Mouse (Mus musculus): ENCODE results near the gene Lrrc38. TPM values are rescaled to one million over a fixed set of nuclear protein-coding genes. Genes with fewer than 3 reads are reported as not detected.

Gene Lrrc38
- polyA plus RNA-seq, 1 experiment from 2014 or later: 0.31 TPM

- H3K4me3 ChIP-seq (ENCODE audit: low read depth, low read length): no peak overlapping the region
- H3K36me3 ChIP-seq (ENCODE audit: control insufficient read depth, insufficient read depth, low read length): no peaks in the 10 kb centered on the region
- H3K9ac ChIP-seq (replicated peaks; ENCODE audit: low read depth, low read length): no peak overlapping the region
- no peak overlapping the region for H3K27ac ChIP-seq (ENCODE audit: low read depth, low read length)
- H3K4me2 ChIP-seq (ENCODE audit: low read depth, low read length): peak overlapping the region; percentile 56; the same call in 1 of the 2 replicates
- peaks cover 6% of the 10 kb centered on the region for H3K4me1 ChIP-seq (ENCODE audit: control insufficient read depth, insufficient read depth, low read length)
- no peaks in the 10 kb centered on the region for H3K9me3 ChIP-seq (ENCODE audit: control insufficient read depth, low read length)
- 11% methylated on average over 8 of the region's 11 CpGs for WGBS
- peak; percentile 57; the same call in 1 of the 2 replicates for ATAC-seq (ENCODE audit: low read depth)
- no peaks in the 10 kb centered on the region for H3K27me3 ChIP-seq (ENCODE audit: control insufficient read depth, insufficient read depth, low read length)
These were observed 25.2 kb upstream of the Lrrc38 start for GRCm38 (mm10) chr4:143324176-143324924.

GRCm38 (mm10) chr4:143324925-143325624 is 24.5 kb upstream of the Lrrc38 start:
- Histone ChIP-seq H3K4me2 (ENCODE audit: low read depth, low read length) (peak overlapping the region; percentile 56), H3K4me1 (ENCODE audit: control insufficient read depth, insufficient read depth, low read length) (peaks cover 6% of the 10 kb centered on the region), H3K9ac (replicated peaks; ENCODE audit: low read depth, low read length) (no peak overlapping the region; the same call in 1 of the 2 replicates), H3K4me3 (ENCODE audit: low read depth, low read length) (peak overlapping the region; percentile 22; the same call in 1 of the 2 replicates), H3K9me3 (ENCODE audit: control insufficient read depth, low read length) (no peaks in the 10 kb centered on the region), H3K27ac (ENCODE audit: low read depth, low read length) (no peak overlapping the region), H3K36me3 (ENCODE audit: control insufficient read depth, insufficient read depth, low read length) (no peaks in the 10 kb centered on the region), H3K27me3 (ENCODE audit: control insufficient read depth, insufficient read depth, low read length) (no peaks in the 10 kb centered on the region)
- 6% methylated on average over 15 of the region's 15 CpGs for WGBS
- peak; percentile 68 for ATAC-seq (ENCODE audit: low read depth)

GRCm38 (mm10) chr4:143325625-143325941 is 24.0 kb upstream of the Lrrc38 start:
- H3K27me3 ChIP-seq (ENCODE audit: control insufficient read depth, insufficient read depth, low read length): no peaks in the 10 kb centered on the region
- H3K9me3 ChIP-seq (ENCODE audit: control insufficient read depth, low read length): no peaks in the 10 kb centered on the region
- peaks cover 6% of the 10 kb centered on the region for H3K4me1 ChIP-seq (ENCODE audit: control insufficient read depth, insufficient read depth, low read length)
- WGBS: under 1% methylated on average over 10 of the region's 10 CpGs
- H3K27ac ChIP-seq (ENCODE audit: low read depth, low read length): no peak overlapping the region
- no peaks in the 10 kb centered on the region for H3K36me3 ChIP-seq (ENCODE audit: control insufficient read depth, insufficient read depth, low read length)
- H3K4me3 ChIP-seq (ENCODE audit: low read depth, low read length): peak overlapping the region; percentile 22; the same call in 1 of the 2 replicates
- H3K9ac ChIP-seq (replicated peaks; ENCODE audit: low read depth, low read length): no peak overlapping the region
- peak; percentile 68; the same call in 1 of the 2 replicates for ATAC-seq (ENCODE audit: low read depth)
- H3K4me2 ChIP-seq (ENCODE audit: low read depth, low read length): peak overlapping the region; percentile 56

GRCm38 (mm10) chr4:143330566-143330965 is 19.0 kb upstream of the Lrrc38 start:
- Histone ChIP-seq H3K9me3 (ENCODE audit: control insufficient read depth, low read length) (no peaks in the 10 kb centered on the region), H3K36me3 (ENCODE audit: control insufficient read depth, insufficient read depth, low read length) (no peaks in the 10 kb centered on the region), H3K27me3 (ENCODE audit: control insufficient read depth, insufficient read depth, low read length) (no peaks in the 10 kb centered on the region), H3K4me2 (ENCODE audit: low read depth, low read length) (no peak overlapping the region), H3K4me3 (ENCODE audit: low read depth, low read length) (no peak overlapping the region), H3K4me1 (ENCODE audit: control insufficient read depth, insufficient read depth, low read length) (no peaks in the 10 kb centered on the region), H3K27ac (ENCODE audit: low read depth, low read length) (no peak overlapping the region), H3K9ac (replicated peaks; ENCODE audit: low read depth, low read length) (no peak overlapping the region)
- 51% methylated on average over 9 of the region's 9 CpGs for WGBS
- no peak for ATAC-seq (ENCODE audit: low read depth)

- Histone ChIP-seq H3K36me3 (ENCODE audit: control insufficient read depth, insufficient read depth, low read length) (no peaks in the 10 kb centered on the region), H3K27me3 (ENCODE audit: control insufficient read depth, insufficient read depth, low read length) (no peaks in the 10 kb centered on the region), H3K4me2 (ENCODE audit: low read depth, low read length) (no peak overlapping the region), H3K4me1 (ENCODE audit: control insufficient read depth, insufficient read depth, low read length) (no peaks in the 10 kb centered on the region), H3K27ac (ENCODE audit: low read depth, low read length) (no peak overlapping the region), H3K9ac (replicated peaks; ENCODE audit: low read depth, low read length) (no peak overlapping the region), H3K4me3 (ENCODE audit: low read depth, low read length) (no peak overlapping the region), H3K9me3 (ENCODE audit: control insufficient read depth, low read length) (no peaks in the 10 kb centered on the region)
- ATAC-seq (ENCODE audit: low read depth): no peak
- WGBS: 48% methylated on average over 1 of the region's 1 CpGs
These were observed 17.8 kb upstream of the Lrrc38 start for GRCm38 (mm10) chr4:143331787-143332186.

GRCm38 (mm10) chr4:143334145-143334544 is 15.4 kb upstream of the Lrrc38 start:
- H3K27ac ChIP-seq (ENCODE audit: low read depth, low read length): no peak overlapping the region
- no peak for ATAC-seq (ENCODE audit: low read depth)

GRCm38 (mm10) chr4:143334995-143335394 is 14.6 kb upstream of the Lrrc38 start:
- Histone ChIP-seq H3K4me3 (ENCODE audit: low read depth, low read length) (no peak overlapping the region), H3K9ac (replicated peaks; ENCODE audit: low read depth, low read length) (no peak overlapping the region), H3K9me3 (ENCODE audit: control insufficient read depth, low read length) (no peaks in the 10 kb centered on the region), H3K27me3 (ENCODE audit: control insufficient read depth, insufficient read depth, low read length) (no peaks in the 10 kb centered on the region), H3K4me2 (ENCODE audit: low read depth, low read length) (no peak overlapping the region), H3K4me1 (ENCODE audit: control insufficient read depth, insufficient read depth, low read length) (no peaks in the 10 kb centered on the region), H3K27ac (ENCODE audit: low read depth, low read length) (no peak overlapping the region), H3K36me3 (ENCODE audit: control insufficient read depth, insufficient read depth, low read length) (no peaks in the 10 kb centered on the region)
- WGBS: 91% methylated on average over 17 of the region's 17 CpGs
- no peak for ATAC-seq (ENCODE audit: low read depth)

More at GRCm38 (mm10) chr4:143334145-143334544, 15.4 kb upstream of the Lrrc38 start:
- H3K9me3 ChIP-seq (ENCODE audit: control insufficient read depth, low read length): no peaks in the 10 kb centered on the region
- H3K4me2 ChIP-seq (ENCODE audit: low read depth, low read length): no peak overlapping the region
- no peak overlapping the region for H3K4me3 ChIP-seq (ENCODE audit: low read depth, low read length)
- no peak overlapping the region for H3K9ac ChIP-seq (replicated peaks; ENCODE audit: low read depth, low read length)
- 41% methylated on average over 5 of the region's 5 CpGs for WGBS
- H3K27me3 ChIP-seq (ENCODE audit: control insufficient read depth, insufficient read depth, low read length): no peaks in the 10 kb centered on the region
- no peaks in the 10 kb centered on the region for H3K36me3 ChIP-seq (ENCODE audit: control insufficient read depth, insufficient read depth, low read length)
- no peaks in the 10 kb centered on the region for H3K4me1 ChIP-seq (ENCODE audit: control insufficient read depth, insufficient read depth, low read length)

- H3K9me3 ChIP-seq (ENCODE audit: control insufficient read depth, low read length): no peaks in the 10 kb centered on the region
- no peak overlapping the region for H3K9ac ChIP-seq (replicated peaks; ENCODE audit: low read depth, low read length)
- no peak overlapping the region for H3K4me3 ChIP-seq (ENCODE audit: low read depth, low read length)
- 43% methylated on average over 2 of the region's 2 CpGs for WGBS
- no peak overlapping the region for H3K27ac ChIP-seq (ENCODE audit: low read depth, low read length)
- H3K4me2 ChIP-seq (ENCODE audit: low read depth, low read length): no peak overlapping the region
- no peaks in the 10 kb centered on the region for H3K4me1 ChIP-seq (ENCODE audit: control insufficient read depth, insufficient read depth, low read length)
- no peaks in the 10 kb centered on the region for H3K36me3 ChIP-seq (ENCODE audit: control insufficient read depth, insufficient read depth, low read length)
- no peak for ATAC-seq (ENCODE audit: low read depth)
- no peaks in the 10 kb centered on the region for H3K27me3 ChIP-seq (ENCODE audit: control insufficient read depth, insufficient read depth, low read length)
These were observed 13.5 kb upstream of the Lrrc38 start for GRCm38 (mm10) chr4:143336096-143336495.

GRCm38 (mm10) chr4:143339808-143340207 is 9.7 kb upstream of the Lrrc38 start:
- Histone ChIP-seq H3K36me3 (ENCODE audit: control insufficient read depth, insufficient read depth, low read length) (no peaks in the 10 kb centered on the region), H3K4me1 (ENCODE audit: control insufficient read depth, insufficient read depth, low read length) (no peaks in the 10 kb centered on the region), H3K4me3 (ENCODE audit: low read depth, low read length) (no peak overlapping the region), H3K9me3 (ENCODE audit: control insufficient read depth, low read length) (no peaks in the 10 kb centered on the region), H3K27ac (ENCODE audit: low read depth, low read length) (no peak overlapping the region), H3K27me3 (ENCODE audit: control insufficient read depth, insufficient read depth, low read length) (no peaks in the 10 kb centered on the region), H3K4me2 (ENCODE audit: low read depth, low read length) (no peak overlapping the region), H3K9ac (replicated peaks; ENCODE audit: low read depth, low read length) (no peak overlapping the region)
- WGBS: 67% methylated on average over 13 of the region's 13 CpGs
- no peak for ATAC-seq (ENCODE audit: low read depth)
